Mouse (Mus musculus): ENCODE measurements around the gene Acsf2. TPM values are rescaled to one million over a fixed set of nuclear protein-coding genes. Genes with fewer than 3 reads are reported as not detected.
"Not testable (repeated sequence)": the region's sequence is repeated elsewhere in the genome, so short reads cannot be mapped to it uniquely, and the experiment has no call there.

Acsf2 gene
- polyA plus RNA-seq (2015; fragmentation: Nextera tagmentation; extraction: Ambion mirVana), result 7.1 and 8.3 TPM in 2 replicates

DNA sequence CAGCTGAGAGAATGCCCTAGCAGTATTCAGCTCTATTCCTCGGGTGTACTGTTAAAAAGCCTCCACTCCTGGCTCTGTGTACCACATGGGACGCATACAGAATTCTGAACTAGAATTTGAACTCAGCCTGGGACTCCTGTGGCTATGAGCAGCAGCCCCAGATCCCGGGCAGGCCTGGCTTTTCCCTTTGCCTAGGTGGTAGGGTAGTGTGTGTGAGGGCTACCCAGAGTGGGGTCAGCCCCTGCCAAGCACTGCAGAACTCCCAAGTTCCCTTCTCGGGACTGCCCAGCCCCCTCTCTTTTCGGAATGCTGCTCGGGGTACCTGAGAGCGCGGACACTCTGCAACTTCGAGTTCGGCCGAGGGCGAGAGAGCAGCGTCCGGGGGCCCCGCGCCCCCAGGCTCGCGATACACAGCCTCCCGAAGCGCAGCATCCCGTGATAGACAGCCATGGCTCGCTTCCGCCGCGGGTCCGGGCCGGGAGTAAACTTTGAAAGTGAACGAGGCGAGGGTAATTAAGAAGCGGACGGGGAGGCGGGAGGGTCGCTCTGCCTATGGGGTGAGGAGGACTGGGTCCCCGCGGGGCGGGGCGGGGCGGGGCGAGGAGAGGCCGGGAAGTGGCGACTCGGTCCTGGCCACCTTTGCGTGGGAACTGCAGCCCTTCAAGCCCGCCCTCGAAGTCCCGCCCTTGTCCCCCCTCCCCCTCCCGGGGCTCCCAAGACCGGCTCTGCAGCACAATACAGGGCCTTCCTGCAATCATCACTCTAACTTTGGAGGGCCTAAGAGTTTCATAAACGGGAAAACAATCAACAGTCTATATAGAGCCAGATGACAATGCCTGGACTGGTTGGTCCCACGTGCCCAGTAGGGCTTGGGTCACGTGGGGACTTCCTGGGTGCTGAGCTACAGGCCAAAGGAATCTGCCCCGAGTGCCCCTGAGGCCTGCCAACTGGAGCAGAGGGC lies at the start of gene Acsf2:
Gene Acsf2 (minus strand): TSS at position 551 of the 961 bp plus-strand sequence.
- ATAC-seq (ENCODE audit: insufficient number of reproducible peaks, insufficient read depth, low FRiP score, low TSS enrichment, low read depth), result peak; percentile 78
- peak within 1 kb of the TSS; percentile 64 for H3K4me3 ChIP-seq
- peaks cover 18% of the 10 kb centered on the region for H3K4me1 ChIP-seq
- H3K36me3 ChIP-seq, result peaks cover 1% of the 10 kb centered on the region; the same call in 1 of the 2 replicates
- no peaks in the 10 kb centered on the region for H3K9me3 ChIP-seq
- H3K4me2 ChIP-seq, result peak within 1 kb of the TSS; percentile 77
- no peaks in the 10 kb centered on the region for H3K27me3 ChIP-seq
- H3K9ac ChIP-seq, result peak within 1 kb of the TSS; percentile 79
- 2% methylated on average over 49 of the region's 52 CpGs for WGBS
- peak within 1 kb of the TSS; percentile 69 for H3K27ac ChIP-seq

DNA sequence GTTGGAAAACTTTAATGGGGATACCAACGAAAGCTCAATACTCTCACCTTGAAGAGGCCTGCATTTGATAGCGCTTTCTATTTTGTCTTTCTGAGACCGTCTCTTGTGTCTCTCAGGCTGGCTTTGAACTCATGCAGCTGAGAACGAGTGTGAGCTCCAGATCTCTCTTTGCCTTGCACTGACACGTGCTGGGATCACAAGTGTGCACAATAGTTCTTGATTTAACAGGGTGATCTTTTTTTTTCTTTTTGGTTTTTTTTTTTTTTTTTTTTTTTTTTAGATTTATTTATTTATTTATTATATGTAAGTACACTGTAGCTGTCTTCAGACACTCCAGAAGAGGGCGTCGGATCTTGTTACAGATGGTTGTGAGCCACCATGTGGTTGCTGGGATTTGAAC lies 49.6 kb upstream of the Acsf2 start:
- H3K4me3 ChIP-seq; H3K27ac ChIP-seq; H3K9ac ChIP-seq; ATAC-seq (ENCODE audit: insufficient number of reproducible peaks, insufficient read depth, low FRiP score, low TSS enrichment, low read depth); H3K4me2 ChIP-seq; H3K27me3 ChIP-seq; H3K9me3 ChIP-seq: not testable (repeated sequence)
- Histone ChIP-seq H3K4me1 (peaks cover 15% of the 10 kb centered on the region), H3K36me3 (peaks cover 47% of the 10 kb centered on the region)
- 98% methylated on average over 6 of the region's 7 CpGs for WGBS

DNA sequence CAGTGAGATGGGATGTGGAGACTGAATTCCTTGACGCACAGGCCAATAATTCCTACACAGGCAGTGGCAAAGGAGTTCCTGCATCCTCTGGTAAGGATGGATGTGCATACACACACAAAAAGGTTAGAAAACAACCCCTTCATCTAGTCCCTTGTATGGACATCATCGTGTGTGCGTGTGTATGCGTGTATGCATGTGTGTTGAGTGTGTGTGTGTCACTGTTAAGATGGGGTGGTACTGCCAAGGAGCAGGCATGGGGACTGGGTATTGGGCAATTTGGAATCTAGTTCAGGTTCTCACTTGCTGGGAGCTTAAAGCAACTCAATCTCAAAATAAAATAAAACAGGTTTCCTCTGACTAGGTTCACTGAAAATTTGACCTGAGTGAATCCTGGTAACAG lies 44.8 kb upstream of the Acsf2 start:
- WGBS, result 93% methylated on average over 4 of the region's 4 CpGs
- Histone ChIP-seq H3K4me3 (no peak overlapping the region), H3K27ac (no peak overlapping the region), H3K27me3 (no peaks in the 10 kb centered on the region), H3K4me2 (no peak overlapping the region), H3K9ac (no peak overlapping the region), H3K36me3 (peaks cover 89% of the 10 kb centered on the region), H3K9me3 (no peaks in the 10 kb centered on the region), H3K4me1 (no peaks in the 10 kb centered on the region)
- ATAC-seq (ENCODE audit: insufficient number of reproducible peaks, insufficient read depth, low FRiP score, low TSS enrichment, low read depth), result no peak

DNA sequence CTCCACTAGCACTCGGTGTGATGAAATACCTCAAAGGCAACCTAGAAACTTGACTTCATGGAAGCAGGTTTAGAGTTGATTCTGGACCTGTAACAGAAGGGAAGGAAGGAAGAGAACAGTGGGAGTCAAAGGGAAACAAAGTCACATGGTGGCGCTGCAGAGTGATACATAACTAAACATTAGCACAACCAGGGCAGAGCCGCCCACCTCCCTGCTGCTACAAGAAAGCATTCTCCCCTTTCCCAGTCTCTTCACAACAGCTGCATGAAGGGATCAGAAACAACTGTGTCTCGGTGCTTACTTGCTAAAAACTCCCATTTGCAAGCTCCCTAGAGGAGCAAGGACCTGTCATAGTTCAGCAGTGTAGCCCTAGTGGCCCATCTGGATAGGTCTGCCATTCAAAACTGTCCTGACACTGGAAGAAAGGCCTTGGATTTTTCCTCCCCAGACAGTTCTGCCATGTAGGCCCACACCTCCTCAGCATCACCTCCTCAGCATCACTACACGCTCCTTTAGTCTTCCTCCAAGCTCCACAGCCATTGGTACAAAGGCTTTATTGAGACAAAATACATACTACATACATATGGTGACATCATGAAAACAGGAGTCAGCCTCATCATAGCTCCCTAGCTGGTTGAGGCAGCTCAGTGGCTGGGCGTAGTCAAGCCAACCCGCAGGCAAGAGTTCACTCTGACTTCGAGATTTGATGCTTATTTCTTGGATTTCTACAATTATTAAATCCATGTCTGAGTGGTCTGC lies 43.0 kb upstream of the Acsf2 start:
- ATAC-seq (ENCODE audit: insufficient number of reproducible peaks, insufficient read depth, low FRiP score, low TSS enrichment, low read depth), result no peak
- Histone ChIP-seq H3K4me2 (no peak overlapping the region), H3K4me3 (no peak overlapping the region), H3K27me3 (no peaks in the 10 kb centered on the region), H3K4me1 (no peaks in the 10 kb centered on the region), H3K27ac (no peak overlapping the region), H3K9me3 (no peaks in the 10 kb centered on the region), H3K9ac (no peak overlapping the region), H3K36me3 (peaks cover 93% of the 10 kb centered on the region)
- 87% methylated on average over 8 of the region's 8 CpGs for WGBS

DNA sequence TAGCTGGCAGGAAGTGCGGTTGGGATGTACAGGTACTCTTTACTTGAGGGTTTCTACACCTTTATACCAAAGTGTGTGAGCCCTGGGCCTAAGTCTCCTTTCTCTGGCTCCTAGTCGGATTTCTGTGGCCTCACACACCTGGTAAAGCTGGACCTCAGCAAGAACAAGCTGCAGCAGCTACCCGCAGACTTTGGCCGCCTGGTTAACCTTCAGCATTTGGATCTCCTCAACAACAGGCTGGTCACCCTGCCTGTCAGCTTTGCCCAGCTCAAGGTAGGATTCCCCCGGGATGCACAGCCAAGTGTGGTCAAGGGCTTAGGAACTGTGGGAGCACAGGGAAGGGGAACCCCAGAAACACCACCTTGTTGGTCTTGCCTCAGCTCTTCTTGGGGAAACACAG lies 32.8 kb upstream of the Acsf2 start:
- Histone ChIP-seq H3K9ac (no peak overlapping the region), H3K9me3 (no peaks in the 10 kb centered on the region), H3K4me2 (no peak overlapping the region), H3K36me3 (peaks cover 77% of the 10 kb centered on the region), H3K27me3 (no peaks in the 10 kb centered on the region), H3K4me3 (no peak overlapping the region), H3K27ac (no peak overlapping the region), H3K4me1 (peaks cover 13% of the 10 kb centered on the region)
- ATAC-seq (ENCODE audit: insufficient number of reproducible peaks, insufficient read depth, low FRiP score, low TSS enrichment, low read depth), result no peak
- WGBS, result 84% methylated on average over 5 of the region's 5 CpGs

DNA sequence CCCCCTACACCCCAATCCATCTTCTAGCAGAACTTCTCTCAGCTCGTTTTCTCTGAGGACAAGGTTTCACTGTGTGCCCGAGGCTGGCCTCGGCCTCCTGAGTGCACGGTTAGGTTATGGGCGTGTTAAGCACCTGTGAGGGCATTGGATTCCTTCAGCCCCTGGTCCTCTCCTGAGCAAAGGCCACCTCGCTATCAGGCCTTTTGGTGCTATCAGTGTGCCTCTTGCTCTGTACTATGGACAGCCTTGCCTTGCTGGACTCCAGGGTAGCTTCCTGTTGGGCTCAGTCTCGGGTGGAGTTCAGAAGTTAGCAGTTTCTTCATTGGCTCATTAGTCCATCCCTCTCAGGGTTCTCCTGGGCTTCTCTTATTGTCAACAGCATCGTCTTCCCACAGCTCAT lies 31.3 kb upstream of the Acsf2 start:
- Histone ChIP-seq H3K9ac (no peak overlapping the region), H3K4me3 (no peak overlapping the region), H3K27me3 (no peaks in the 10 kb centered on the region), H3K4me1 (peaks cover 13% of the 10 kb centered on the region), H3K27ac (no peak overlapping the region), H3K4me2 (no peak overlapping the region), H3K36me3 (peaks cover 62% of the 10 kb centered on the region), H3K9me3 (no peaks in the 10 kb centered on the region)
- no peak for ATAC-seq (ENCODE audit: insufficient number of reproducible peaks, insufficient read depth, low FRiP score, low TSS enrichment, low read depth)
- 85% methylated on average over 8 of the region's 8 CpGs for WGBS

DNA sequence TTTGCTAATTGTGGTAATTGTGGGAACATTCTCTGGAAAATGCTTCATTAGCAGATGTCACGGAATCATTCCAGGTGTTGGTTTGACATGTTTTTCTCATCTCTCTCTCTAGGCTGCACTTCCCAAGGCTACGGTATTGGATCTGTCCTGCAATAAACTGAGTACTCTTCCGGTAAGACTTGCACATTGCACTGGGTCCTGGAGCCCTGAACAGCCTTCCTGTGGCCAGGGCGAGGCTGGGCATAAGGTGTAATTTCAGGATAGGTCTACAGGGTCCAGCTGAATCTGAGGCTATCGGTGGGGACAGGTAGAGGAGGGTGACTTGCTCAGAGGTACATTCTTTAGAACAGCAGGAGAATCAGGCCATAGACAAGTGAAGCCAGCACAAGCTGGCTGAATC lies 30.3 kb upstream of the Acsf2 start:
- H3K9me3 ChIP-seq, result no peaks in the 10 kb centered on the region
- no peak overlapping the region for H3K9ac ChIP-seq
- H3K27ac ChIP-seq, result no peak overlapping the region
- no peak overlapping the region for H3K4me3 ChIP-seq
- H3K36me3 ChIP-seq, result peaks cover 52% of the 10 kb centered on the region
- 93% methylated on average over 5 of the region's 5 CpGs for WGBS
- H3K4me1 ChIP-seq, result peaks cover 13% of the 10 kb centered on the region
- H3K4me2 ChIP-seq, result no peak overlapping the region
- no peaks in the 10 kb centered on the region for H3K27me3 ChIP-seq
- ATAC-seq (ENCODE audit: insufficient number of reproducible peaks, insufficient read depth, low FRiP score, low TSS enrichment, low read depth), result no peak

DNA sequence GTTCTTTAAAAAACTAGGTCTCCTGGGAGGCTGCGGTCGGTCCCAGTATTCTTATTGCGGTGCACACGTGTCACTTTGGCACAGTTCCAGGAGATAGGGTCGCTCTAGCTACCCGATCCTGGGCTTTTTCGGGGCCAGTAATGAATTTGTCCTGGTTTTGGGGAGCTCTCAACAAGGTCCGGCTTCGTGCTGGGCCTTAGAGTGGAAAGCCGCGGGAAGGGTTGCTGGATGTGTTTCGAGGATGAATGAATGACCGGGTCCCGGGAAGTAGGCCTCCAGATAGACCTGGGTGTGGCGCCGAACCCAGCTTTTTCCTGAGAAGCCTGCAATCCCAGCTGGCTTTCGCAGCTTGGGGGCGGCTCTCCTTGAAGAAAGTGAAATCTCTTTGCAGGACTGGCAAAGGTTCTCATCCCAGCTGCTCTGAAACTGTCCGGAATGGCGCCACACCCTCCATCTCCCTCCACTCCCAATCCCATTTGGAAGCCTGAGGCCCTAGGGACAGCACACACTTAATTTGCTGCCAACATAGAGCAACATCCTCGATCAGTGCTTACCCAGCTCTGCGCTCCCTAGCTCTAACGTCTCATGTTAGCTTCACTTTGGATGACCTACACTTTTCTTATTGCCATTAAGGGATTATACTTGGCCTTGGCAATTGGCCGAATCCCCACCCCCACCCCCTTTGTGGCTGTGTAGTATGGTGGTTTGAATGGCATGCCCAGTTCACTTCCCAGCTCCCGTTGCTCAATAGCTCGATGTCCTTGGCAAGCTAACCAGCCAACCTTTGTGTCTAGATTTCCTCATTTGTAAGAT lies 28.7 kb upstream of the Acsf2 start:
- H3K27me3 ChIP-seq, result no peaks in the 10 kb centered on the region
- H3K4me2 ChIP-seq, result peak overlapping the region; percentile 90
- H3K27ac ChIP-seq, result peak overlapping the region; percentile 78
- H3K4me3 ChIP-seq, result peak overlapping the region; percentile 97
- 11% methylated on average over 26 of the region's 26 CpGs for WGBS
- H3K36me3 ChIP-seq, result peaks cover 36% of the 10 kb centered on the region
- 0 out of 2 replicates have a peak, but pooled peaks have one; percentile 56 for ATAC-seq (ENCODE audit: insufficient number of reproducible peaks, insufficient read depth, low FRiP score, low TSS enrichment, low read depth)
- no peaks in the 10 kb centered on the region for H3K9me3 ChIP-seq
- peaks cover 13% of the 10 kb centered on the region for H3K4me1 ChIP-seq
- H3K9ac ChIP-seq, result peak overlapping the region; percentile 93

DNA sequence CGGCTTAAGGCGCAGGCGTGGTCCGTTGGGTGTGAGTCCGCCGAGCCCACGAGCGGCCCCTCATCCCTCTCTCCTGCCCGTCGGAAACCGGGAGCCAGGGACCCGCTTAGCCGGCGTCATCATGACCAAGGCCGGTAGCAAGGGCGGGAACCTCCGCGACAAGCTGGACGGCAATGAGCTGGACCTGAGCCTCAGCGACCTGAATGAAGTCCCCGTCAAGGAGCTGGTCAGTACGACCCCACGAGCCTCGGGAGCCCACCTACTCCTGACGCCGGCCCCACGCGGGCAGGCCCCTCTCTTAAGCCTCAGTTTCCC lies 28.2 kb upstream of the Acsf2 start:
- Histone ChIP-seq H3K4me2 (peak overlapping the region; percentile 90), H3K4me1 (peaks cover 13% of the 10 kb centered on the region), H3K36me3 (peaks cover 31% of the 10 kb centered on the region), H3K9me3 (no peaks in the 10 kb centered on the region), H3K27ac (peak overlapping the region; percentile 78), H3K27me3 (no peaks in the 10 kb centered on the region), H3K4me3 (peak overlapping the region; percentile 97), H3K9ac (peak overlapping the region; percentile 93)
- ATAC-seq (ENCODE audit: insufficient number of reproducible peaks, insufficient read depth, low FRiP score, low TSS enrichment, low read depth), result peak; percentile 67
- under 1% methylated on average over 28 of the region's 28 CpGs for WGBS

DNA sequence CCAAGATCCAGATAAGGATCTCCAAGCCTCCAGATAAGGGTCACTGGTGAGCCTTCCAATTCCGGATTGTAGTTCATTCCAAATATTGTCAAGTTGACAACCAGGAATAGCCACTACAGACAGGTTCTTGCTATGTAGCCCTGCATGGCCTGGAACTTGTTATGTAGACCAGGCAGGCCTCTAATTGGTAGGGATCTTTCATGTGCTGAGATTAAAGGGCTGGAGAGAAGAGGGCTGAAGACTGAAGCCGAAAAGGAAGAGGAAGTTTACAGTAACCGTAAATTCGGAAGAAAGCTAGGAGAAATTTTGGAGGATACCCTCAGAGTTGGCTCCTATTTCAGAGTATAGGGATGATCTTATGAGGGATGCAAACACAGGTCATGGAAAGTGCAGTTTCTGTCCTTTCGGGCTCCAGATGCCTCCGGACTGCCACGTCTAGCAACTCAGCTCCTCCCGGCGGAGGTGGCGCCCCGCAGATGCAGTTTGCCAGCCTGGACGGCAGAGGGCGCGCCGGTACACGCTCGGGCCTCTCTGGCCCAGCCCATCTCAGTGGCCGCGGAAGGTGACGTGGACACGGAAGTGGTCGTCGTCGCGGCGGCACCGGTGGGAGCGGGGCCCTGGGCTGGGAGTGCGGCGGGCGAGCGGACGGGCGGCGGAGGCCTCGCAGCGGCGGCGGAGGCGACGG lies 27.7 kb upstream of the Acsf2 start, which contains the start of gene Lrrc59:
Gene Lrrc59 (plus strand): TSS at position 569 of the 685 bp plus-strand sequence.
- H3K27ac ChIP-seq, result peak within 1 kb of the TSS; percentile 78
- peak within 1 kb of the TSS; percentile 97 for H3K4me3 ChIP-seq
- WGBS, result 4% methylated on average over 41 of the region's 41 CpGs
- H3K27me3 ChIP-seq, result no peaks in the 10 kb centered on the region
- peak; percentile 92 for ATAC-seq (ENCODE audit: insufficient number of reproducible peaks, insufficient read depth, low FRiP score, low TSS enrichment, low read depth)
- peaks cover 13% of the 10 kb centered on the region for H3K4me1 ChIP-seq
- peak within 1 kb of the TSS; percentile 93 for H3K9ac ChIP-seq
- H3K9me3 ChIP-seq, result no peaks in the 10 kb centered on the region
- peaks cover 26% of the 10 kb centered on the region for H3K36me3 ChIP-seq
- peak within 1 kb of the TSS; percentile 90 for H3K4me2 ChIP-seq

DNA sequence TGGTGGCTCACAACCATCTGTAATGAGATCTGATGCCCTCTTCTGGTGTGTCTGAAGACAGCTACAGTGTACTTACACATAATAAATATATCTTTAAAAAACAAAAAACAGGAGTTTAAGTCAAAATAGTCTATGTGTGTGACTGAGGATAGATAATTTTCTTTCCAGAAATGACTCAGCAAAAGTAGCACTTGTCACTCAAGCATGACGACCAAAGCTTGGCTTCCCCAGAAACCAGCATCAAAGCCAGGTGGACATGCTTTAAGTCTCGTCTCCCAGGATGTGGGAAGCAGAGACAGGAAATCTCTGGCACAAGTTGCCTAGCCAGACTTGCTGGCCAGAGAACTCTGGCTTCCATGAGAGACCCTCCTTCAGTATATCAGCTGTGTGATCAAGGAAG lies 20.5 kb upstream of the Acsf2 start:
- no peak for ATAC-seq (ENCODE audit: insufficient number of reproducible peaks, insufficient read depth, low FRiP score, low TSS enrichment, low read depth)
- Histone ChIP-seq H3K27me3 (no peaks in the 10 kb centered on the region), H3K4me1 (no peaks in the 10 kb centered on the region), H3K9ac (no peak overlapping the region), H3K4me2 (no peak overlapping the region), H3K27ac (no peak overlapping the region), H3K36me3 (no peaks in the 10 kb centered on the region), H3K4me3 (no peak overlapping the region), H3K9me3 (no peaks in the 10 kb centered on the region)
- WGBS, result 72% methylated on average over 2 of the region's 2 CpGs
